Mouse (Mus musculus): ENCODE data around the gene Ctsc.
"Not testable (repeated sequence)": the region's sequence is repeated elsewhere in the genome, so short reads cannot be mapped to it uniquely, and the experiment has no call there.

Ctsc gene

DNA sequence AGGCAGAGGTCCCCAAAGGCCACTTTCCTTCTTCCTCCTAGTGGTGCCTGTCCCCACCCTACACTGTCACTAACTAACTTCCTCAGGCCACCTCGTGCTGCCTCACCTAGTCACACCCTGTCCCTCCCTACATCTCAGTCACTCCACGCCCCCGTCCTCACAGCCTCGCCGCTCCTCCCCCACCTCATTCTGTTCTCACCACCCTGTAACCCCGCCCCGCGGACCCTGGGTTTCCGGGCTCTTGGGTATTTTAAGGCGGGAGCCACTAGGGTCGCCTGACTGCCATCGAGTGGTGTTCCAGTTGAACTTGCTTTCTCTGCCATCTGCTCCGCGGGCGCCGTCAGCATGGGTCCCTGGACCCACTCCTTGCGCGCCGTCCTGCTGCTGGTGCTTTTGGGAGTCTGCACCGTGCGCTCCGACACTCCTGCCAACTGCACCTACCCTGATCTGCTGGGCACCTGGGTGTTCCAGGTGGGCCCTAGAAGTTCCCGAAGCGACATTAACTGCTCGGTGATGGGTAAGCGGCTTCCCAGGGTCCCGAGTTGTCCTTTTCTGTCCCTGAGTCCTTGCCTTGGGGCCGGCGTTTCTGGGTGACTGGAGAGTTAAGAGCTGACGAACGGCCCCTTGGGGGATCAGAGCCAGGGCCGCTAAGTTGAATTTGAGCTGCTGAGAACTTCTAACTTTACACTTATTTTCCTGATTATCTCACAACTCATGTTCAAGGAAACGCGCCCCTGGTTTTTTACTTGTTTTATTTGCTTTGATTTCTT is at the start of gene Ctsc:
Ctsc (plus strand) TSS at position 228 of the 770 bp plus-strand sequence.
- peak; percentile 53 for DNase-seq (ENCODE audit: low spot score)

DNA sequence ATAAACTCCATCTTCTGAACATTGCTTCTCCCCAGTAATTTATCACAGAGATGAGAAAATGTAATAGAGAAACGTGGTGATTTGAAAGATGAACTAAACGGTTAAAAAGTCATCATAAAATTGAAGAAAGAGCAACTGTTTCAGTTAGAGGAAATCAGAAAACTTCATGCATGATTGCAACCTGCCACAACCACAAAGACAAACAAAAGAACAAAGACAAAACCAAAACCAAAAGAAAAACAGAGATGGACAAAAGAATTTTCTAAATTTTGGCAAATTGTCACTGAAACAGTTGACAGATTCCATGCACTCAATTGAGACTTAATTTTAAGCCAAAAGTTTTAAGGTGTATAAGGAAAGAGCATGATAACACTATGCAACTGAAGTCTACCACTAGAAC is 48.8 kb upstream of the Ctsc start:
- DNase-seq (ENCODE audit: low spot score): no peak

DNA sequence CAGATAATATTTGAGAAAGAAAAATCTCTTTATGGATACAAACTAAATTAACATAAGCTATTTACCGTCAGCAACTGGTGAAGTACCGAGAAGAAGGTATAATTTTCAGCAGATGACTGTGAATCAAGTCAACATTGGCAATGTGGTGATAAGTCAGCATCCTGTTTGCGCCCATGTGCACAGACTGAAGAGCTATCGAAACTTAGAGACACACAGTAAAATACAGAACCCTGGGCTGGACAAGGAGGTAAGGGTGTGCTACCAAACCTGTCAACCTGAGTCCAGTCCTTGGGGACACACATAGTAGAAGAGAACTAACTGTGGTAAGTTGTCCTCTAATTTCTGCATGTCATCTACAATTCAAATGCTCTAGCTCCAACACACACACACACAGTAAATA is 47.8 kb upstream of the Ctsc start:
- no peak for DNase-seq (ENCODE audit: low spot score)

DNA sequence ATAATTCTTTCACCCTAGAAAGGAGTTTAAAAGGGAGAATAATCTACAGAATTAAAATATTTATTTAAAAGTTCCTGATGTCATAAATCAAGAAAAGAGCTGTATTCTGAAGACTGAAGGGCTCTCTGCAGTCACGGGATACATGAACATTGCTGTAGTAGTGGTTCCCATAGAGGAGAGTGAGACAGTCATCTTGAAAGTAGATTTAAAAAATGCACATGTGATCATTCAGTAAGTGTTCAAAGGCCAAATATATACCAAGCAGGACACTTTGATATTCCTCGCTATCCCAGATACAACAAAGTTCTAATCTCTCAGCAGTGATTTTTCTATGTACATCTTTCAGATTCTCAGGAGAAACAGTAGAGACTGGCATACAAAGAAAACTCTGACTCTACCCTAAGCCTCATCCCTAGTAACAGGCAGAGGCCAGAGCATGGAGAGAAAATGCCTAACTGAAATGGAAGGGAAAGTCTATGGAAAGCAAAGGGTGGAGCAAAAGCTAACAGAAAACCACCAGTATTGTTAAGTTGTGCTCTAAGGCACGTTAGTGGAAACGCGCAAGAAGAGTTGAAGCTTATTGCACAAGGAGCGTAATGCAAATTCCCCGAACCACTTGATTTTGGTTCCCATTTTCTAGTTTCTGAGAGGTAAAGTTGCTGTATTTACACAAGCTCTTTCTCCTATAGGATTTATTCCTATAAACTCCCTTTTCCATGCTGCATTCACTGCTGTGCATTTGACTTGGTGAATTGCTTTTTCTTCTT is 46.9 kb upstream of the Ctsc start:
- DNase-seq (ENCODE audit: low spot score): no peak

DNA sequence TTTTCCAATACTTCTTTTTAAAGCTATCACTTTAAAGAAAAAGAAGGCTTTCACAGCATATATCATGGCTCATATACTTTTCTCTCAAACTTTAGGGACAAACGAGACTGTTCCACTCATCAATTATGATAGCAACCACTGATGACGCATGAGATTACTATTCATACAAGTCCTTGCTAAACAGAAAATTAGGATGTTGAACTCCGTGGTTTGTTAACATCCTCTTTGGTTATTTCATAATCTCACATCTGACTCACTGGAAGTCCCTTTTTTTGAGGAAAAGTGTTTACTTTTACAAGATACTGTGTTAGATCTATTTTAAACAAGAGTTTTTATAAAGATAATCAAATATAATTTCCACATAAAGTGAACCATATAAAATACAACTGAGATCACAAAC is 34.8 kb upstream of the Ctsc start:
- no peak for DNase-seq (ENCODE audit: low spot score)

DNA sequence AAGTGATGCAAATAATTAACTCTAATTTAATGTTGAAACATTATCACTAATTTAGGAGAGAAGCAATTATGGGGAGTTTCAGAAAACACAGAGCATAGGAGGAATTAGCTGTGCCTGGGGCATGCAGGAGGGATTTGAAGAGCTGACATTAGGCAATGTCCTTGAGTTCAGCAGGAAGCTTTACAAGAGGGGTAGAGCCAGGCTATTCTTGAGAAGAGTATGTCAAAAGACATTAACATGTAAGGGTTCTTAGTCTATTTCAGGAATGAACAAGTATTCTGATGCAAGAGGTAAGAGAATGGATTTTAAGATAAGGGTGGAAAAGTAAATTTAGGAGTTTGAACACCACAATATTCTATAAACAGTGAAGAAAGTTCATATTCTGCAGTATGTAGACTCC is 33.4 kb upstream of the Ctsc start:
- no peak for DNase-seq (ENCODE audit: low spot score)

DNA sequence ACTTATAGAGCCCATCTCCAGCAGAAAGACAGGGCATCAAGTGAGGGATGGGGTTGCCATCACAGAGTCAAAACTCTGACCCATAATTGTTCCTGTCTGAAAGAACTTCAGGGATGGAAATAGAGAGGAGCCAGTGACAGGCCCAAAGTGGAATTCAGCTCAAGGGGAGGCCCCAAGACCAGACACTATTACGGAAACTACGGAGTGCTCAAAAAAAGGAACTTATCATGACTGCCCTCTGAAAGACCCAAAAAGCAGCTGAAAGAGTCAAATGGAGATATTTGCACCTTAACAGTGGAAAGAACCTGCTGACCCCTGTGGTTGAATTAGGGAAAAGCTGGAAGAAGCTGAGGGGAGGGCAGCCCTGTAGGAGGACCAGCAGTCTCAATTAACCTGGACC is 27.5 kb upstream of the Ctsc start:
- not testable (repeated sequence) for DNase-seq (ENCODE audit: low spot score)

DNA sequence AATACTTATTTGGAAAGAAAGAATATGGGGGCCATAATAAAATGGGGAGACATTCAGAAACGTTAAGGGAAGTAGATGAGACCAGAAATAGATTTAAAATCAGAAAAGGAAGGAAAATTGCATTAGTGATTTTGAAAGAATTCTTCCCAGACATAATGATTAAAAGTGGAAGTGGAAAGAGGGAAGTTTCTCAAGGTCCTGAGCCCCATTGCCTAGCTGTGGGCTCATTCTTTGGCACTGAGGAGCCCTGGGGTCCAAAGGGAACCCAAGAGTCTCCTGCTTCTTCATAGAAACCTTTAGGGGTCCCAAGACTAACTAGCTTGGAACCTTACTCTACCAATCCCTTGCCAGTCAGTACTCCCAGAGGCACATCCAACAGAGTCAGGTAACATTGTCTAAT is 26.4 kb upstream of the Ctsc start:
- no peak for DNase-seq (ENCODE audit: low spot score)

DNA sequence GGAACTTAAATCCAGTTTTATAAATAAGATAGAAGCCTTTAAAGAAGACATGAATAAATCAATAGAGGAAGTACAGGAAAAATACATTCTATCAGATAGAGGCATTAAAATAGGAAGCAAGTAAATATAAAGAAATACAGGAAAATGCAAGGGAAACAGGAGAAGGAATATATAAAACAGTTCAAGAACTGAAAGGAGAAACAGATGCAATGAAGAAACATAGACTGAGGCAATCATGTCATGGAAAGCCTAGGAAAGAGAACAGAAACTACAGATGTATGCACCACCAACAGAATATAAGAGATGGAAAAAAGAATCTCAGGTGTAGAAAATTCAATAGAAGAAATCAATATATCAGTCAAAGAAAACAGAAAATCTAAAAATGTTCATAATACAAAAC is 25.8 kb upstream of the Ctsc start:
- no peak for DNase-seq (ENCODE audit: low spot score)

DNA sequence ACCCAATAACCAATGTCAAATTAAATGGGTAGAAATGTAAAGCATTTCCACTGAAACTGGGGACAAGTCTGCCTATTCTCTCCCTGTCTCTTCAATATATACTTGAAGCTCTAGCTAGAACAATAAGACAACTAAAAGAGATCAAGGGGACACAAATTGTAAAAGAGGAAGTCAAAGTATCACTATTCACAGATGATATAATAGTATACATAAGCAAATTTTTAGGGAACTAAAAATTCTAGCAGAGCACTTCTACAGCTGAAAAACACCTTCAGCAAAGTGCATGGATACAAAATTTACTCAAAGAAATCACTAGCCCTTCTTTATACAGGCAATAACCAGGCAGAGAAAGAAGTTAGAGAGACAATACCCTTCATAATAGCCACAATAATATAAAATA is 23.0 kb upstream of the Ctsc start:
- no peak for DNase-seq (ENCODE audit: low spot score)

DNA sequence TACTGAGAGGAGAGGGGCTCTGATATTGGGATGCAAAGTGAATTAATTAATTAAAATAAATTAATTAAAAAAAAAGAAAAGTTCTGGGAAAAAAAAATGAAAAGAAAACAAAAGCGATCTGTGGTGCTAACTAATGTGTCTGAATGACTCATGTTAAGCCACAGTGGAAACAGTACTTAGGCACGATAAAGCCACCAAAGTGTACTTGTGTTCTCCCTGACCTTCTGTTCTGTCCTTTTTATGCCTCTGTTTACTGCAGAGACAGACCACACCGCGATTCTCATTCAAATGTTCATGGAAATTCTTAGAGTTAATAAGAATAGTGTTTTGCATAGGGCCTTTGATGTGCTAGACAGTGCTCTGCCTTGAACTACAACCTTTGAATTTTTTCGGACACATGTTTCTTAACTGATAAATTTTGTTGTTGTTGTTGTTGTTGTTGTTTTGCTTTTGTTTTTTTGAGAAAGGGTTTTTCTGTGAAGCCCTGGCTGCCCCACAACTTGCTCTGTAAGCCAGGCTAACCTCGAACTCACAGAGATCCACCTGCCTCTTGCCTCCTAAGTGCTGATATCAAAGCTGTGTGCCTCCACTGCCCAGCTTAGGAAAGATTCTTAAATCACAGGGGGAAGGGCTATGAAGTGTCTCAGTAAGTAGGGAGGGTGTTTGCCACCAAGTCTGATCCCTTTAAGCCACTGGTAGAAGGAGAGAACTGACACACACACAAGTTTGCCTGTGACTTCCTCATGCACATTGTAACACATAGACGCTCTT is 18.5 kb upstream of the Ctsc start:
- no peak for DNase-seq (ENCODE audit: low spot score)

DNA sequence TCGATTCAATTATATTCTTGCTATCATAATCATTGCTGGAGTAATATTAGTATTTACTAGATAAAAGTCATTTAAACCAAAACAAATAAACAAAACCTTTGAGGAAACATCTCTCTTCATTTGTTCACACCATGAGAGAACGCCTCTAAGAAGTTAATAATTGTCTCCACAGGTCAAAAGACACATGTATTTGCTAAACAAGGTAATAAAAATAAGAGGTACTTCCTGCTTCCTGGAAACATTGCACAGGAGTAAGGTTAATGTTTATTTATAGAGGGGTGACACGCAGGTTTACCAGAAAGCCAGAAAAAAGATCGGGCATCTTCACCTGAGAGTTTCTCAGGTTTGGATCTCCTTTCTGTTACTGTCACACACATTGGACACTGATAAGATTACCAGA is 16.1 kb upstream of the Ctsc start:
- no peak for DNase-seq (ENCODE audit: low spot score)

DNA sequence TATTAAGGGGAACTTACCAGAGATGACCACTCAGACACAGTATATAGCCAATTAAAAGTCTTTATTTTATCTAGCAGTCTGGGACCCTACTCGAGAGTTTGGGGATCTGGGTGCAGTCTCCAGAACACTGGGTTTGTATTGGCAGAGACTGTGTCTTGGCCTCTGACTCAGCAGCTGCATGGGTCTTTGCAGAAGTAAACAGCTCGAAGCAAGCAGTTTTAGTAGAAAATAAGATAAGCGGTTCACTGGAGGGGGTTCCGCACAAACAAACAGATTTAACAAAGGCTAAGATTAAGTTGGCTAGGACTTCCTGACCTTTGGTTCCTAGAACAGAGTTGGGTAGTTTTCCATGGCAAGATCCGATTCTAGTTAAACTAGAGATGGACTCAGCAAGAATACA is 13.0 kb upstream of the Ctsc start:
- DNase-seq (ENCODE audit: low spot score): no peak

DNA sequence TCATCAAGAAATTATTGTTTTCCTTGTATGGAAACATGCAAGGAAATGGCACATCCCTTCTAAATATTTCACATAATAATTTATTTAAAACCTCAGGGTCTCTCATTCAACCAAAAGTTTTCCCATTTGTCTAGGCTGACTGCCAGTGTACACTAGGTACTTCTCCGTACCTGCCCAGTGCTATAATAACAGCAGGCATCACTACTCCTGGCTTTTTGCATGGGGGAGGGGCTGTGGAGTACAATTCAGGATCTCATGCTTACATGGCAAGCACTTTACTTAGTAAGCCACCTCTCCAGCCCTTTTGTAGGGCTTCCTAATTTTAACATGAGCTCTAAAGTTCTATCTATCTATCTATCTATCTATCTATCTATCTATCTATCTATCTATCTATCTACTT is 8.0 kb upstream of the Ctsc start:
- no peak for DNase-seq (ENCODE audit: low spot score)

DNA sequence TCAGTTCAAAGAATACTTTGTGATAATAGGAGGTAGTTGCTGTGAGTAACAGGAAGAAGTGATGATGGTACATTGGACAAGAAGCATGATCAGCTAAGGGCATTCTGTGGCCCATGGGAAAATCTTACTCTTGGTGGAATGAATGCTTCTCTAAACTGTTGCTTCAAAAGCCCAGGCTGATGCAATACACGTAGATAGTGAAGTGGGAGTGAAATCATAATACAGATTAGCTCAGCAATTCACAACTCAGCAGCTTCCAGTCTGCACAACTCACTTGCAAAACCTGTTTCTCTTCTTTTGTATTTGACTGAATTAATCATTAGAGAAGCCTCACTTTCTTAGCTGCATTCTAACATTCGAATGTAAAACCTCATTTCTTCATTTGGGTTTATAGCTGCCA is 6.4 kb upstream of the Ctsc start:
- no peak for DNase-seq (ENCODE audit: low spot score)

DNA sequence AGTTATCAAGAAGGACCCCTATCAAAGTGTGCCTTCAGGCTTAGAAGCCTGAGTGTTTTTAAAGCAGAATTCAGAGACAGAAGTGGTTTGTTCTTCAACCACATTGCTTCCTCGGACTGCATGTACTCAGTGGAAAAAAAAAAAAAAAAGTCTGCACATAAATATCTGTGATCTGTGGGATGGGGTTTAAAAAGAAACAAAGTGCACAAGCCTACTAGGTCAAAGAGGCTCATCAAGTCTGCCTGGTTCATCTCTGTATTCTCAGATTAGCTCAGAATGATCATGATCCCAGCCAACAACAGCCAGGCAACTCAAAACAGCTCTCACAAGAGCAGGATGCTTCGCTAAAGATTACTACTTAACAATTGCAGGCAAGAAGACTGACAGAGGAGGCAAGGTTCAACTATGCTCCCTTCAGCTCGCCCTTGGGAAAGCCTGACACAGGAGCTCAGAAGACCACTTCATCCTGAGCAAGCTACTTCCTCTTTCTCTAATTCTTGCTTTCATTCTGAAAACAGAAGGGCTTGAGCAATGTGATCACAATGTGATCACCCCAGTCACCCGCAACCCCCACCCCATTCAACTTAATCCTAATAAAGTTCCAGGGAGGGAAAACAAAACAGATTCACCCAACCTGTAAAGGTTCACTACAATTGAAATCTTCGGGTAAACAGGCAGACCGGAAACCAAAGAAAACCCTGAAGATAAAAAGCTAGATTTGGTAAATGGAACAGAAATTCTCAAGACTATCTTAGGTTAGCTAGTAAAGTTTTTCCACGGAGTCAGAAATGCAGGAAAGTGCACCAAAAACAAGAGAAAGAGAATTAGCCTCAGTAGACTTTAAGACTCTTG is 745 bp upstream of the Ctsc start:
- DNase-seq (ENCODE audit: low spot score): no peak

DNA sequence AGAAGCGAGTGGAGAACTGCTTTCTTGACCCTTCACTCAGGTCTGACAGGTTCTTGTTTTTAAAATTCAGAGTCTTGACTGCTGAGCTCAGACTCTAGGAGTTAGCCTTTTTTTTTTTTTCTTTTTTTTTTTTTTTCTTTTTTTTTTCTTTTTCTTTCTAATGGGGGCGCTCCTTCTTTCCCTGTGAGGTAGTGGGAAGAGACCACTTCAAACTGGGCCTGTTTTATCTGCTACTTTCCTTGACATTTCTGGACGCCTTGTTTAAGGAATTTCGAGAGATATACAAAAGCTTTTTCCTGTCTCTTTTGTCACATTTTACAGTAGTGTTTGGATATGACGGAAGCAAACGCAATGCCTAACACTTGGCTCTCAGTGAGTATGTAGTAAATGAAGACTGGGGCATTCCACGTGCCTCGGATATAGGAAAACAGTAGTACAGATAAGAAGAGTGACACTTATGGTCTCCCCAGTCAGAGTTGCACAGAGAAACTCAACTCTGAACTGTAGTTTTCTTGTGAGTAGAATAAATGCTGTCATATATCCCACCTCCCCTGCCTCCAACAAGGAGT is 827 bp downstream of the Ctsc start:
- no peak for DNase-seq (ENCODE audit: low spot score)

DNA sequence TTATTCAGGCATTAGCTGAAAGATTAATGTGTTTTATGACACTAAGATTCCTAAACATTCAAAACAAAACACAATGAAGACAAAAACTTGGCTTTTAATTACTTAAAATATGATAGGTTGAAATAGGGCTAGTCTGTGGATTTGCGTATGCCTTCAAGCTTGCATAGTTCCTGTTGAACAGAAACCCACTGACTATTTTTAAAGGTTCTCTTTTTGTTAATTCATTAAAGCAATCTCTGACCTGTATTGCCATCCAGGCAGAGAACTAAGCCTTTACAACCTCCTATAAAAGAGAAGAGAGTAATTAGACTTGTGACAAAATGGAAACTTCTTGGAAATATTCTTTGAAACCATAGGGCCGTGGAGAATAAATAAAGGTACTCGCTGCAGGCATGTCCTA is 7.4 kb downstream of the Ctsc start:
- DNase-seq (ENCODE audit: low spot score): no peak

DNA sequence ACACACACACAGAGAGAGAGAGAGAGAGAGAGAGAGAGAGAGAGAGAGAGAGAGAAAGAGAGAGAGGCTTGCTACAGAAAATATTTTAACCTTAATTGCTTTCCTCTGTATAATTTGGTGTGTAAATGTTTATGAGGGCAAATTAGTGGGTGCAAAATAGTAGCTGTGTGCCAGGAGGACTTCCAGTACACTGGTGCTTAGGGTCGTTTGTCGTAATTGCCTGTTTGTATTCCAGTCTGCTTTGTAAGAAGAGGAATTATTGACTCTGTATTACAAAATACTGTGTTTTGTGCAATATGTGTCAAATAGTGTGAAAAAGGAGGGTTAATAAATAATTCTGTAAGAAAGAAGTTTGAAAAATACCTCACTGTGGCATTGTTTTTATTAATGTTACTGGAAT is 13.2 kb downstream of the Ctsc start:
- DNase-seq (ENCODE audit: low spot score): no peak

DNA sequence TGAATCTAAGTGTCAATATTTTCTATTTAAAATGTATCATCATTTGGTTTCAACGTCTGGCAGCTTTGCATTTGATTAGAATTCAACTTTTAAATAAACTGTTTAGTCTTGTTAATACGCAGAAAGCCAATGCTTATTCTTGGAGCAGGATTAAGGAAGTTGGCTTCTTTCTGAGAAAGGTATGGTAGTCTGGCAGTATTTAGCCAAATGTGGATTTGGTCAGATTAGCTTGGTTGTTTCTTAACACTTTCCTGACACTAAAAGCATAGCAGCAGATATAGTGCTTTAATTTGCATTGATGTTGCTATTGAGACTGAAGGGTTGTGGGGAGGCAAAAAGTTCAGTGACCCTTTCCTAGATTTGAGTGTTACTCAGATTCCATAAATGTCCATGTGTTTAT is 14.2 kb downstream of the Ctsc start:
- no peak for DNase-seq (ENCODE audit: low spot score)

DNA sequence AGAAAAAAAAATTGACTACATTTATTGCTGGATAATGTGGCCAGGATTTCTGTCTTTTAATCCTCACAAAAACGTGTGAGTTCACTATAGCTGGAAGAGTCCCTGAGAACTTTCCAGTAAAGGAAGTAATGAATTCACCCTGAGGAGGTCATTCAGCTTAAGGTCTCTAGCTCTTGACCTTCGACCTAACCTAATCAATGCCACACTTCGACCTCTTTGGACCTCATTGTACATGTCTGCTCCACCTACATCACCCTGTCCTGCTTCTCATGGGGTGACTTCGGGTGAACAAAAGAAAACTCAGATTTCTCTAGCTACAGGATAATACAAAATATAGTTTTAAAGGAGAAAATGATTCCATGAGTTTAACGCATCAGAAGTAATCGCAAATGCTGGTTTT is 16.0 kb downstream of the Ctsc start:
- DNase-seq (ENCODE audit: low spot score): no peak

DNA sequence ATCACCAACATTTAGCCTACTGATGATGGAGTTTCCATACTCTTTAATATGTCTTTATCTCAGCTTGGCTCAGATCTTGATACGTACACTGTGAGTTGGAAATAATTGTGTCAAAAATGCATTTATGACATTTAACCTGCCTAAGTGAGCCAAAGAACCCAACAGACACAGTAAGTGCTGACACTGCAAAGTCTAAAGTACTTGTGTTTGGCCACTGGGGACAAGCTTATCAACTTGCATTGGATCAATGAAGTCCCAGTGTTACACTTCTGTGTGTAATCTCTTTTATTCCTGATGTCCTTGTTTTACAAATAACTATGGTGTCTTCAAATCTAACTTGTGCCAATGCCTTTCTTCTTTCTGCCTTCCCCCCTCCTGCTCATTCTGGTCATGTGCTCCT is 18.1 kb downstream of the Ctsc start:
- no peak for DNase-seq (ENCODE audit: low spot score)

Measured in ovary, postnatal 14 days (tissue).